Mouse (Mus musculus) hindbrain, embryonic 13.5 days (tissue): ENCODE measurements around the gene Crygn. TPM values are rescaled to one million over a fixed set of nuclear protein-coding genes. Genes with fewer than 3 reads are reported as not detected.
"Not testable (repeated sequence)": the region's sequence is repeated elsewhere in the genome, so short reads cannot be mapped to it uniquely, and the experiment has no call there.

Experiments
- ATAC-seq: fragments of 200-750 bp; cut with Nextera tagmentation; 2 replicates; pipeline ENCODE4 v1.8.0; 2017; ENCODE audit warnings: moderate TSS enrichment; ENCODE audit not compliant: low FRiP score
- H3K27ac ChIP-seq: fragments of 300-500 bp; sonication (generic); 2 replicates; pipeline ENCODE4 v1.5.1; 2015; ENCODE audit warnings: inconsistent platforms, mild to moderate bottlenecking, moderate library complexity
- H3K27me3 ChIP-seq: fragments of 300-500 bp; sonication (generic); 2 replicates; pipeline ENCODE4 v1.6.1; 2015; ENCODE audit warnings: mild to moderate bottlenecking, inconsistent platforms
- H3K36me3 ChIP-seq: fragments of 300-500 bp; sonication (generic); 2 replicates; pipeline ENCODE4 v1.6.1; 2015; ENCODE audit warnings: mild to moderate bottlenecking, inconsistent platforms
- H3K4me1 ChIP-seq: fragments of 300-500 bp; sonication (generic); replicated peaks from 2 replicates; pipeline ENCODE4 v1.6.1; 2015; ENCODE audit warnings: inconsistent platforms
- H3K4me2 ChIP-seq: fragments of 300-500 bp; sonication (generic); 2 replicates; pipeline ENCODE4 v1.6.1; 2015; ENCODE audit warnings: inconsistent platforms, mild to moderate bottlenecking, moderate library complexity
- H3K4me3 ChIP-seq: fragments of 300-500 bp; sonication (generic); 2 replicates; pipeline ENCODE4 v1.5.1; 2015; ENCODE audit warnings: mild to moderate bottlenecking, inconsistent platforms
- H3K9ac ChIP-seq: fragments of 300-500 bp; sonication (generic); 2 replicates; pipeline ENCODE4 v1.6.1; 2015; ENCODE audit warnings: mild to moderate bottlenecking, inconsistent platforms
- H3K9me3 ChIP-seq: fragments of 300-500 bp; sonication (generic); 2 replicates; pipeline ENCODE4 v1.6.1; 2016; ENCODE audit warnings: inconsistent platforms
- WGBS: fragments of 180-500 bp; shearing (Covaris S2); methylation state at CpG from one replicate; pipeline ENCODE4 v1.1.7; 2015; 5-methylcytosine and 5-hydroxymethylcytosine counted together
- polyA plus RNA-seq: library from polyadenylated mRNA; unstranded; fragments of >200 nt; fragmentation: Nextera tagmentation; extraction: Ambion mirVana; gene quantifications from 2 replicates; pipeline ENCODE4 v1.2.1, GENCODE M21; 2015

The Crygn gene
- polyA plus RNA-seq, 1 experiment from 2014 or later, result 2.1 TPM

GRCm38 (mm10) chr5:24778843-24779140 is 21.0 kb upstream of the Crygn start:
- 31% methylated on average over 13 of the region's 13 CpGs for WGBS
- H3K27me3 ChIP-seq, result peaks cover 22% of the 10 kb centered on the region
- no peaks in the 10 kb centered on the region for H3K9me3 ChIP-seq
- peak overlapping the region; percentile 46 for H3K9ac ChIP-seq
- ATAC-seq, result no peak
- no peaks in the 10 kb centered on the region for H3K36me3 ChIP-seq
- peak overlapping the region; percentile 22 for H3K4me3 ChIP-seq
- H3K27ac ChIP-seq, result no peak overlapping the region
- peak overlapping the region; percentile 40 for H3K4me2 ChIP-seq
- H3K4me1 ChIP-seq, result peaks cover 9% of the 10 kb centered on the region

GRCm38 (mm10) chr5:24778082-24778842 is 20.5 kb upstream of the Crygn start:
- peaks cover 22% of the 10 kb centered on the region for H3K27me3 ChIP-seq
- 12% methylated on average over 17 of the region's 17 CpGs for WGBS
- H3K36me3 ChIP-seq, result no peaks in the 10 kb centered on the region
- ATAC-seq, result no peak
- peak overlapping the region; percentile 40 for H3K4me2 ChIP-seq
- H3K4me1 ChIP-seq, result peaks cover 9% of the 10 kb centered on the region
- no peaks in the 10 kb centered on the region for H3K9me3 ChIP-seq
- peak overlapping the region; percentile 46 for H3K9ac ChIP-seq
- peak overlapping the region; percentile 22 for H3K4me3 ChIP-seq
- H3K27ac ChIP-seq, result no peak overlapping the region

- Histone ChIP-seq H3K27me3 (peaks cover 22% of the 10 kb centered on the region), H3K9ac (no peak overlapping the region), H3K36me3 (no peaks in the 10 kb centered on the region), H3K9me3 (no peaks in the 10 kb centered on the region), H3K4me1 (peaks cover 9% of the 10 kb centered on the region), H3K4me3 (no peak overlapping the region), H3K27ac (no peak overlapping the region), H3K4me2 (no peak overlapping the region)
- no peak for ATAC-seq
- WGBS, result 68% methylated on average over 4 of the region's 4 CpGs
These were observed 18.9 kb upstream of the Crygn start for GRCm38 (mm10) chr5:24776681-24777080.

GRCm38 (mm10) chr5:24774549-24774948 is 16.7 kb upstream of the Crygn start:
- ATAC-seq, H3K9ac ChIP-seq, H3K27ac ChIP-seq, H3K9me3 ChIP-seq, H3K36me3 ChIP-seq, H3K4me2 ChIP-seq, H3K4me1 ChIP-seq, H3K4me3 ChIP-seq: not testable (repeated sequence)
- WGBS, result 69% methylated on average over 16 of the region's 16 CpGs
- peaks cover 18% of the 10 kb centered on the region for H3K27me3 ChIP-seq

GRCm38 (mm10) chr5:24756931-24757330 is 877 bp downstream of the Crygn start:
- ATAC-seq, result no peak

GRCm38 (mm10) chr5:24752175-24752498 is 5.7 kb downstream of the Crygn start:
- Histone ChIP-seq H3K9me3 (no peaks in the 10 kb centered on the region), H3K27me3 (peaks cover 3% of the 10 kb centered on the region; the same call in 1 of the 2 replicates), H3K36me3 (no peaks in the 10 kb centered on the region), H3K4me3 (no peak overlapping the region), H3K27ac (peak overlapping the region; percentile 82; the same call in 1 of the 2 replicates), H3K4me1 (peaks cover 32% of the 10 kb centered on the region), H3K4me2 (peak overlapping the region; percentile 79), H3K9ac (no peak overlapping the region)
- 5% methylated on average over 2 of the region's 2 CpGs for WGBS
- no peak for ATAC-seq

More at GRCm38 (mm10) chr5:24756931-24757330, 877 bp downstream of the Crygn start:
- H3K9me3 ChIP-seq, result no peaks in the 10 kb centered on the region
- H3K4me2 ChIP-seq, result no peak overlapping the region
- no peak overlapping the region for H3K9ac ChIP-seq
- WGBS, result 57% methylated on average over 3 of the region's 3 CpGs
- H3K36me3 ChIP-seq, result no peaks in the 10 kb centered on the region
- H3K27me3 ChIP-seq, result peaks cover 7% of the 10 kb centered on the region; the same call in 1 of the 2 replicates
- H3K4me3 ChIP-seq, result no peak overlapping the region
- H3K27ac ChIP-seq, result no peak overlapping the region
- peaks cover 6% of the 10 kb centered on the region for H3K4me1 ChIP-seq

- H3K4me3 ChIP-seq, result peak overlapping the region; percentile 55
- peaks cover 33% of the 10 kb centered on the region for H3K4me1 ChIP-seq
- H3K4me2 ChIP-seq, result peak overlapping the region; percentile 79
- 2% methylated on average over 25 of the region's 25 CpGs for WGBS
- peak overlapping the region; percentile 81 for H3K9ac ChIP-seq
- H3K27me3 ChIP-seq, result peaks cover 3% of the 10 kb centered on the region; the same call in 1 of the 2 replicates
- no peaks in the 10 kb centered on the region for H3K36me3 ChIP-seq
- H3K27ac ChIP-seq, result peak overlapping the region; percentile 82
- no peaks in the 10 kb centered on the region for H3K9me3 ChIP-seq
- ATAC-seq, result peak; percentile 41
These were observed 6.3 kb downstream of the Crygn start for GRCm38 (mm10) chr5:24751305-24752174.

GRCm38 (mm10) chr5:24750321-24751304 is 7.2 kb downstream of the Crygn start:
- peak overlapping the region; percentile 81 for H3K9ac ChIP-seq
- peak overlapping the region; percentile 55 for H3K4me3 ChIP-seq
- WGBS, result under 1% methylated on average over 58 of the region's 59 CpGs
- peak; percentile 84 for ATAC-seq
- H3K36me3 ChIP-seq, result no peaks in the 10 kb centered on the region
- peaks cover 3% of the 10 kb centered on the region; the same call in 1 of the 2 replicates for H3K27me3 ChIP-seq
- H3K9me3 ChIP-seq, result no peaks in the 10 kb centered on the region
- H3K27ac ChIP-seq, result peak overlapping the region; percentile 82
- H3K4me1 ChIP-seq, result peaks cover 33% of the 10 kb centered on the region
- H3K4me2 ChIP-seq, result peak overlapping the region; percentile 79

- Histone ChIP-seq H3K4me3 (peak overlapping the region; percentile 55), H3K36me3 (no peaks in the 10 kb centered on the region), H3K4me2 (peak overlapping the region; percentile 79), H3K4me1 (peaks cover 33% of the 10 kb centered on the region), H3K27ac (peak overlapping the region; percentile 82), H3K27me3 (peaks cover 3% of the 10 kb centered on the region; the same call in 1 of the 2 replicates), H3K9ac (peak overlapping the region; percentile 81), H3K9me3 (no peaks in the 10 kb centered on the region)
- WGBS, result 60% methylated on average over 5 of the region's 5 CpGs
- ATAC-seq, result 0 out of 2 replicates have a peak, but pooled peaks have one; percentile 22
These were observed 8.1 kb downstream of the Crygn start for GRCm38 (mm10) chr5:24749731-24750130.

- 17% methylated on average over 6 of the region's 6 CpGs for WGBS
- no peaks in the 10 kb centered on the region for H3K9me3 ChIP-seq
- peaks cover 33% of the 10 kb centered on the region for H3K4me1 ChIP-seq
- H3K4me2 ChIP-seq, result no peak overlapping the region
- H3K9ac ChIP-seq, result peak overlapping the region; percentile 39; the same call in 1 of the 2 replicates
- no peak overlapping the region for H3K27ac ChIP-seq
- H3K27me3 ChIP-seq, result no peaks in the 10 kb centered on the region
- ATAC-seq, result no peak
- H3K36me3 ChIP-seq, result no peaks in the 10 kb centered on the region
- no peak overlapping the region for H3K4me3 ChIP-seq
These were observed 10.3 kb downstream of the Crygn start for GRCm38 (mm10) chr5:24747533-24747932.

GRCm38 (mm10) chr5:24743956-24744355 is 13.9 kb downstream of the Crygn start:
- no peak for ATAC-seq
- peaks cover 8% of the 10 kb centered on the region for H3K4me1 ChIP-seq
- no peak overlapping the region for H3K4me2 ChIP-seq
- 91% methylated on average over 10 of the region's 10 CpGs for WGBS
- no peaks in the 10 kb centered on the region for H3K9me3 ChIP-seq
- no peak overlapping the region for H3K9ac ChIP-seq
- H3K27me3 ChIP-seq, result no peaks in the 10 kb centered on the region
- H3K27ac ChIP-seq, result no peak overlapping the region
- H3K36me3 ChIP-seq, result no peaks in the 10 kb centered on the region
- H3K4me3 ChIP-seq, result no peak overlapping the region
